Mouse (Mus musculus) kidney, adult 2 months (tissue): ENCODE data around the gene Ppfibp1.

Experiments
- CTCF ChIP-seq: fragments of 200-500 bp; conservative IDR thresholded peaks from 2 replicates; pipeline ENCODE4 v1.5.1; 2011; ENCODE audit warnings: low read depth, mild to moderate bottlenecking, control low read depth, low read length, moderate library complexity, mixed read lengths; ENCODE audit not compliant: insufficient read depth, insufficient read length
- POLR2A ChIP-seq: fragments of 200-500 bp; IDR thresholded peaks from one replicate; pipeline ENCODE4 v1.6.1; 2011; ENCODE audit warnings: low read depth, low read length, control low read depth

- no peak for TF ChIP-seq POLR2A
- TF ChIP-seq CTCF: no peak
Observed at GRCm38 (mm10) chr6:147011555-147011954, 123.3 kb downstream of the Ppfibp1 start.
